Comparison of ENCODE assay signal across 8 mouse cellular contexts in the genomic region with DNA sequence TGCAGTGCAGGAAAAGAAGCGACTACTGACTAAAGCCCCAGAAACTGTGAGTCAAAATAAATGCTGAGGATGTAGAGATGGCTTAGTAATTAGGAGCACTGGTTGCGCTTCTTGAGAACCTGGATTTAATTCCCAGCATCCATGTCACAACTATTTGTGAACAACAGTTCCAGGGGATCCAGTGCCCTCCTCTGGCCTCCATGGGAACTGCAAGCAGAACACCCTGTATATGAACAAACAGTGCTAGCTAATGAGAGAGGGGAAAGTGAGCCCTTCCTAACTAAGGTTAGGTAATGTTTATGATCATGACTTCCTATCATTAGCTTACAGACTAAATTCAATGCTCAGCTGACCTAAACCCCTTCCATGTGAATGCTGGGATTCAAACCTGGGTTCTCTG. TPM values are rescaled to one million over a fixed set of nuclear protein-coding genes. Genes with fewer than 3 reads are reported as not detected.
A peak's percentile ranks its signal among the peaks of the same experiment; 100 is the strongest.
DNase-seq lines count a peak whose midpoint lies in the region; ATAC-seq lines count a peak whose summit lies in the region.

No protein-coding gene starts in this region.

- no peak for ATAC-seq in forebrain, embryonic 11.5 days (replicated peaks; ENCODE audit: low FRiP score)
- 0 out of 2 replicates have a peak, but pooled peaks have one; percentile 59 for ATAC-seq in erythroid progenitor cell, adult 5-6 weeks (replicated peaks; ENCODE audit: low FRiP score, poor library complexity, severe bottlenecking)
- no peak for ATAC-seq in forebrain, embryonic 13.5 days

- no peak overlapping the region for H3K27ac ChIP-seq in forebrain, embryonic 11.5 days (ENCODE audit: low read depth, low read length)
- H3K27ac ChIP-seq in forebrain, embryonic 10.5 days: no peak overlapping the region
- H3K27ac ChIP-seq in midbrain, embryonic 10.5 days (replicated peaks): no peak overlapping the region
- H3K27ac ChIP-seq in forebrain, embryonic 13.5 days: no peak overlapping the region

- no peak overlapping the region for H3K9ac ChIP-seq in forebrain, embryonic 11.5 days (ENCODE audit: low read length)
- H3K9ac ChIP-seq in forebrain, embryonic 13.5 days: no peak overlapping the region

- H3K4me3 ChIP-seq in forebrain, embryonic 11.5 days (ENCODE audit: low read depth, low read length): no peak overlapping the region
- no peak overlapping the region for H3K4me3 ChIP-seq in forebrain, embryonic 10.5 days
- H3K4me3 ChIP-seq in midbrain, embryonic 10.5 days: no peak overlapping the region
- no peak overlapping the region for H3K4me3 ChIP-seq in forebrain, embryonic 13.5 days

- no peaks in the 10 kb centered on the region for H3K4me1 ChIP-seq in forebrain, embryonic 11.5 days (replicated peaks; ENCODE audit: control insufficient read depth, insufficient read depth, low read length)
- H3K4me1 ChIP-seq in forebrain, embryonic 10.5 days: no peaks in the 10 kb centered on the region
- H3K4me1 ChIP-seq in midbrain, embryonic 10.5 days: no peaks in the 10 kb centered on the region
- H3K4me1 ChIP-seq in forebrain, embryonic 13.5 days: no peaks in the 10 kb centered on the region

- DNase-seq in forebrain, embryonic 11.5 days (ENCODE audit: low spot score): peak; percentile 53
- no peak for DNase-seq in forebrain, embryonic 10.5 days (ENCODE audit: extremely low spot score, low spot score)
- DNase-seq in thymus, postnatal 14 days: peak; percentile 35
- no peak for DNase-seq in thymus, postnatal 0 days (ENCODE audit: low spot score)
- peak; percentile 32 for DNase-seq in retina, embryonic 14.5 days (ENCODE audit: low spot score)
- DNase-seq in midbrain, embryonic 10.5 days (ENCODE audit: low spot score): no peak

- whole genome bisulfite sequencing in forebrain, embryonic 11.5 days: 92% methylated on average over 2 of the region's 2 CpGs
- 95% methylated on average over 2 of the region's 2 CpGs for WGBS in forebrain, embryonic 10.5 days
- WGBS in midbrain, embryonic 10.5 days: 90% methylated on average over 2 of the region's 2 CpGs
- 95% methylated on average over 2 of the region's 2 CpGs for WGBS in forebrain, embryonic 13.5 days

- no peaks in the 10 kb centered on the region for H3K9me3 ChIP-seq in forebrain, embryonic 11.5 days (ENCODE audit: control insufficient read depth, low read length)
- no peaks in the 10 kb centered on the region for H3K9me3 ChIP-seq in forebrain, embryonic 10.5 days
- no peaks in the 10 kb centered on the region for H3K9me3 ChIP-seq in midbrain, embryonic 10.5 days (replicated peaks)
- no peaks in the 10 kb centered on the region for H3K9me3 ChIP-seq in forebrain, embryonic 13.5 days (replicated peaks)

- no peaks in the 10 kb centered on the region for H3K27me3 ChIP-seq in forebrain, embryonic 11.5 days (ENCODE audit: control insufficient read depth, insufficient read depth, low read length)
- no peaks in the 10 kb centered on the region for H3K27me3 ChIP-seq in forebrain, embryonic 10.5 days (ENCODE audit: poor library complexity, severe bottlenecking)
- H3K27me3 ChIP-seq in midbrain, embryonic 10.5 days (ENCODE audit: low read depth, poor library complexity, severe bottlenecking): no peaks in the 10 kb centered on the region
- no peaks in the 10 kb centered on the region for H3K27me3 ChIP-seq in forebrain, embryonic 13.5 days

- no peak overlapping the region for H3K4me2 ChIP-seq in forebrain, embryonic 11.5 days (ENCODE audit: low read depth, low read length, severe bottlenecking)
- no peak overlapping the region for H3K4me2 ChIP-seq in forebrain, embryonic 13.5 days

- H3K36me3 ChIP-seq in forebrain, embryonic 11.5 days (ENCODE audit: control insufficient read depth, insufficient read depth, low read length): no peaks in the 10 kb centered on the region
- peaks cover 34% of the 10 kb centered on the region for H3K36me3 ChIP-seq in forebrain, embryonic 10.5 days (replicated peaks)
- H3K36me3 ChIP-seq in midbrain, embryonic 10.5 days: peaks cover 28% of the 10 kb centered on the region
- peaks cover 18% of the 10 kb centered on the region for H3K36me3 ChIP-seq in forebrain, embryonic 13.5 days (ENCODE audit: poor library complexity, severe bottlenecking)

RNA-seq across cellular contexts. Expression of a gene that starts 36.9 kb away (rescaled TPM):
- polyA plus RNA-seq in forebrain, embryonic 11.5 days (2014; fragmentation: Nextera tagmentation; extraction: Ambion mirVana): 0.41 and 0.65 TPM in 2 replicates
- polyA plus RNA-seq in forebrain, embryonic 10.5 days (2016; fragmentation: Nextera tagmentation; extraction: Ambion mirVana): 0.58 TPM in 2 replicates
- 0.81 and 0.96 TPM in 2 replicates for polyA plus RNA-seq in thymus, postnatal 0 days (2015; fragmentation: Nextera tagmentation; extraction: Ambion mirVana)
- 8.8 and 22.3 TPM in 2 replicates for total RNA-seq in erythroid progenitor cell, adult 5-6 weeks (2015; ENCODE audit: low replicate concordance)
- 12.9 and 24.6 TPM in 2 replicates for total RNA-seq in erythroid progenitor cell, adult 5-6 weeks (2017; ENCODE audit: low replicate concordance)
- 1.1 and 1.4 TPM in 2 replicates for polyA plus RNA-seq in midbrain, embryonic 10.5 days (2016; fragmentation: Nextera tagmentation; extraction: Ambion mirVana)
- 0.48 and 0.59 TPM in 2 replicates for polyA plus RNA-seq in forebrain, embryonic 13.5 days (2015; fragmentation: Nextera tagmentation; extraction: Ambion mirVana)

RNA-seq across cellular contexts. Expression of a gene that starts 42.1 kb away (rescaled TPM):
- polyA plus RNA-seq in forebrain, embryonic 11.5 days (2014; fragmentation: Nextera tagmentation; extraction: Ambion mirVana): 24.3 and 26.7 TPM in 2 replicates
- 23.4 and 23.5 TPM in 2 replicates for polyA plus RNA-seq in forebrain, embryonic 10.5 days (2016; fragmentation: Nextera tagmentation; extraction: Ambion mirVana)
- polyA plus RNA-seq in thymus, postnatal 0 days (2015; fragmentation: Nextera tagmentation; extraction: Ambion mirVana): 26.9 and 29.5 TPM in 2 replicates
- 50.1 and 87.2 TPM in 2 replicates for total RNA-seq in erythroid progenitor cell, adult 5-6 weeks (2015; ENCODE audit: low replicate concordance)
- total RNA-seq in erythroid progenitor cell, adult 5-6 weeks (2017; ENCODE audit: low replicate concordance): 92.4 and 105 TPM in 2 replicates
- polyA plus RNA-seq in midbrain, embryonic 10.5 days (2016; fragmentation: Nextera tagmentation; extraction: Ambion mirVana): 23.2 and 24.1 TPM in 2 replicates
- polyA plus RNA-seq in forebrain, embryonic 13.5 days (2015; fragmentation: Nextera tagmentation; extraction: Ambion mirVana): 24.3 and 24.6 TPM in 2 replicates

RNA-seq across cellular contexts. Expression of a gene that starts 47.1 kb away (rescaled TPM):
- 26.0 and 28.0 TPM in 2 replicates for polyA plus RNA-seq in forebrain, embryonic 11.5 days (2014; fragmentation: Nextera tagmentation; extraction: Ambion mirVana)
- 24.5 and 25.1 TPM in 2 replicates for polyA plus RNA-seq in forebrain, embryonic 10.5 days (2016; fragmentation: Nextera tagmentation; extraction: Ambion mirVana)
- polyA plus RNA-seq in thymus, postnatal 0 days (2015; fragmentation: Nextera tagmentation; extraction: Ambion mirVana): 13.0 and 14.1 TPM in 2 replicates
- total RNA-seq in erythroid progenitor cell, adult 5-6 weeks (2015; ENCODE audit: low replicate concordance): 17.2 and 19.8 TPM in 2 replicates
- 21.1 and 21.5 TPM in 2 replicates for total RNA-seq in erythroid progenitor cell, adult 5-6 weeks (2017; ENCODE audit: low replicate concordance)
- 21.8 and 22.9 TPM in 2 replicates for polyA plus RNA-seq in midbrain, embryonic 10.5 days (2016; fragmentation: Nextera tagmentation; extraction: Ambion mirVana)
- 23.1 and 24.3 TPM in 2 replicates for polyA plus RNA-seq in forebrain, embryonic 13.5 days (2015; fragmentation: Nextera tagmentation; extraction: Ambion mirVana)

Comparison
In these comparisons a context has a peak if more than half of its experiments do, and no peak if none do; other contexts are left out.
1. DNase-seq: peak in forebrain, embryonic 11.5 days (single experiment), thymus, postnatal 14 days (single experiment) and retina, embryonic 14.5 days (single experiment); none in forebrain, embryonic 10.5 days (single experiment), thymus, postnatal 0 days (single experiment) and midbrain, embryonic 10.5 days (single experiment).